20 mouse cellular contexts compared by ENCODE assay signal in genomic region chr1:62499146-62499545, GRCm38 (mm10).
DNase-seq lines count a peak whose midpoint lies in the region; TF ChIP-seq lines count a peak whose summit lies in the region.
"Had no signal": no experiment of that assay in that cellular context is flagged by ENCODE, and none has a peak within 500 bp of the region (broad histone marks: within the 10 kb centered on the region; RNA-seq: fewer than 3 reads in every experiment).

No protein-coding gene starts in this region.

- no peak overlapping the region for H3K4me3 ChIP-seq in kidney, adult 2 months (ENCODE audit: insufficient read depth, low read depth, low read length)
- H3K4me3 ChIP-seq: embryonic facial prominence, embryonic 13.5 days; forebrain, embryonic 10.5 days; heart, adult 2 months; limb, embryonic 15.5 days; megakaryocyte, embryonic 14.5 days; midbrain, embryonic 15.5 days; myocyte had no signal

- no peak for TF ChIP-seq CTCF in kidney, adult 2 months (conservative IDR thresholded peaks at IDR 0.05; ENCODE audit: insufficient read depth, insufficient read length, low read depth, low read length)

- WGBS in kidney, adult 2 months, result 68% methylated on average over 5 of the region's 5 CpGs

- no peaks in the 10 kb centered on the region for H3K4me1 ChIP-seq in kidney, adult 2 months (ENCODE audit: control insufficient read depth, insufficient read depth, low read length)
- H3K4me1 ChIP-seq: embryonic facial prominence, embryonic 13.5 days; forebrain, embryonic 10.5 days; limb, embryonic 15.5 days; midbrain, embryonic 15.5 days had no signal

- H3K27ac ChIP-seq in kidney, adult 2 months (ENCODE audit: insufficient read depth, low read depth, low read length), result no peak overlapping the region
- H3K27ac ChIP-seq: embryonic facial prominence, embryonic 13.5 days; forebrain, embryonic 10.5 days; heart, adult 2 months; limb, embryonic 15.5 days; midbrain, embryonic 15.5 days had no signal

- no peak for TF ChIP-seq POLR2A in kidney, adult 2 months (IDR thresholded peaks at IDR 0.05; ENCODE audit: low read depth, low read length)

- no peaks in the 10 kb centered on the region for H3K36me3 ChIP-seq in kidney, adult 2 months (ENCODE audit: control insufficient read depth, insufficient read depth, low read length)
- H3K36me3 ChIP-seq: embryonic facial prominence, embryonic 13.5 days; forebrain, embryonic 10.5 days; limb, embryonic 15.5 days; midbrain, embryonic 15.5 days had no signal

- DNase-seq in adrenal gland, postnatal 10 days, result peak; percentile 7
- DNase-seq in adrenal gland, adult 18-20 months (ENCODE audit: low spot score in 2 of 2), result no peak
- DNase-seq in kidney, adult 2 months, result peak; percentile 40
- DNase-seq in kidney, postnatal 25 days, result no peak
- peak; percentile 5 for DNase-seq in testis, postnatal 14 days (ENCODE audit: low spot score)
- no peak for DNase-seq in testis, postnatal 10 days (ENCODE audit: low spot score)
- no peak for DNase-seq in cerebellum, adult 8-10 months
- DNase-seq in thymus, postnatal 36 days, result no peak
- DNase-seq: cerebellum, adult 9-11 months; gastrocnemius, postnatal 10 days; heart, adult 2 months; liver, postnatal 0 days; right cerebral cortex, postnatal 14 days; thymus, postnatal 14 days had no signal

- H3K27me3 ChIP-seq in kidney, adult 2 months (replicated peaks; ENCODE audit: control insufficient read depth, insufficient read depth, low read length), result no peaks in the 10 kb centered on the region
- H3K27me3 ChIP-seq: embryonic facial prominence, embryonic 13.5 days; limb, embryonic 15.5 days; megakaryocyte, embryonic 14.5 days; midbrain, embryonic 15.5 days had no signal

Comparison
In these comparisons a context has a peak if more than half of its experiments do, and no peak if none do; other contexts are left out.
1. DNase-seq: peak in adrenal gland, postnatal 10 days (single experiment), kidney, adult 2 months (single experiment) and testis, postnatal 14 days (single experiment); none in adrenal gland, adult 18-20 months (0 of 2), kidney, postnatal 25 days (0 of 2), testis, postnatal 10 days (single experiment), cerebellum, adult 8-10 months (single experiment) and thymus, postnatal 36 days (0 of 2).